Mouse (Mus musculus) bone marrow macrophage, adult 2 months (primary cell): ENCODE results near the gene Slc5a4b.

Experiments
- CTCF ChIP-seq: IDR thresholded peaks from 2 replicates; pipeline ENCODE4 v1.5.1; 2012; ENCODE audit warnings: low read depth, mild to moderate bottlenecking, low read length, moderate library complexity
- POLR2A ChIP-seq: IDR thresholded peaks from 2 replicates; pipeline ENCODE4 v1.6.1; 2012; ENCODE audit warnings: mild to moderate bottlenecking, low read depth, low read length, borderline replicate concordance

GRCm38 (mm10) chr10:76046754-76047153 lies 64.0 kb downstream of the Slc5a4b start:
- TF ChIP-seq CTCF = no peak
- no peak for TF ChIP-seq POLR2A
